Mouse (Mus musculus): ENCODE measurements around the gene Aip. TPM values are rescaled to one million over a fixed set of nuclear protein-coding genes. Genes with fewer than 3 reads are reported as not detected.
"Not testable (repeated sequence)": the region's sequence is repeated elsewhere in the genome, so short reads cannot be mapped to it uniquely, and the experiment has no call there.

Aip gene
- polyA plus RNA-seq, 1 experiment from 2014 or later = 97.5 TPM

- H3K9me3 ChIP-seq (ENCODE audit: control insufficient read depth, low read length) = no peaks in the 10 kb centered on the region
- H3K36me3 ChIP-seq (ENCODE audit: control insufficient read depth, insufficient read depth, low read length) = peaks cover 46% of the 10 kb centered on the region
- H3K4me1 ChIP-seq (ENCODE audit: control insufficient read depth, insufficient read depth, low read length) = peaks cover 8% of the 10 kb centered on the region; the same call in 1 of the 2 replicates
- no peak overlapping the region for H3K4me2 ChIP-seq (replicated peaks; ENCODE audit: low read depth, low read length)
- no peak overlapping the region for H3K27ac ChIP-seq (ENCODE audit: low read depth, low read length)
- no peak for ATAC-seq (ENCODE audit: low FRiP score, low TSS enrichment)
- no peak overlapping the region for H3K4me3 ChIP-seq (ENCODE audit: low read length)
- WGBS = 98% methylated on average over 5 of the region's 5 CpGs
- no peaks in the 10 kb centered on the region for H3K27me3 ChIP-seq (ENCODE audit: control insufficient read depth, insufficient read depth, low read length)
- H3K9ac ChIP-seq (ENCODE audit: low read depth, low read length) = no peak overlapping the region
Measured at GRCm38 (mm10) chr19:4131075-4131474, 5.4 kb upstream of the Aip start.

GRCm38 (mm10) chr19:4130106-4130505 is 4.4 kb upstream of the Aip start:
- Histone ChIP-seq H3K9ac (ENCODE audit: low read depth, low read length) (no peak overlapping the region), H3K27ac (ENCODE audit: low read depth, low read length) (no peak overlapping the region), H3K9me3 (ENCODE audit: control insufficient read depth, low read length) (no peaks in the 10 kb centered on the region), H3K4me3 (ENCODE audit: low read length) (no peak overlapping the region), H3K4me2 (replicated peaks; ENCODE audit: low read depth, low read length) (no peak overlapping the region), H3K36me3 (ENCODE audit: control insufficient read depth, insufficient read depth, low read length) (peaks cover 46% of the 10 kb centered on the region), H3K4me1 (ENCODE audit: control insufficient read depth, insufficient read depth, low read length) (peaks cover 8% of the 10 kb centered on the region; the same call in 1 of the 2 replicates), H3K27me3 (ENCODE audit: control insufficient read depth, insufficient read depth, low read length) (no peaks in the 10 kb centered on the region)
- WGBS = 76% methylated on average over 4 of the region's 4 CpGs
- ATAC-seq (ENCODE audit: low FRiP score, low TSS enrichment) = no peak

GRCm38 (mm10) chr19:4129462-4129861 is 3.8 kb upstream of the Aip start:
- WGBS = 90% methylated on average over 7 of the region's 7 CpGs

GRCm38 (mm10) chr19:4126759-4127495 is 1.3 kb upstream of the Aip start:
- H3K4me2 ChIP-seq (replicated peaks; ENCODE audit: low read depth, low read length) = peak overlapping the region; percentile 81
- 61% methylated on average over 7 of the region's 7 CpGs for WGBS
- H3K9me3 ChIP-seq (ENCODE audit: control insufficient read depth, low read length) = no peaks in the 10 kb centered on the region
- H3K4me3 ChIP-seq (ENCODE audit: low read length) = peak overlapping the region; percentile 88
- peak overlapping the region; percentile 87; the same call in 1 of the 2 replicates for H3K9ac ChIP-seq (ENCODE audit: low read depth, low read length)
- ATAC-seq (ENCODE audit: low FRiP score, low TSS enrichment) = no peak
- peaks cover 8% of the 10 kb centered on the region; the same call in 1 of the 2 replicates for H3K4me1 ChIP-seq (ENCODE audit: control insufficient read depth, insufficient read depth, low read length)
- peaks cover 35% of the 10 kb centered on the region for H3K36me3 ChIP-seq (ENCODE audit: control insufficient read depth, insufficient read depth, low read length)
- no peak overlapping the region for H3K27ac ChIP-seq (ENCODE audit: low read depth, low read length)
- H3K27me3 ChIP-seq (ENCODE audit: control insufficient read depth, insufficient read depth, low read length) = no peaks in the 10 kb centered on the region

More at GRCm38 (mm10) chr19:4129462-4129861, 3.8 kb upstream of the Aip start:
- H3K9me3 ChIP-seq (ENCODE audit: control insufficient read depth, low read length) = no peaks in the 10 kb centered on the region
- H3K4me1 ChIP-seq (ENCODE audit: control insufficient read depth, insufficient read depth, low read length) = peaks cover 8% of the 10 kb centered on the region; the same call in 1 of the 2 replicates
- no peak for ATAC-seq (ENCODE audit: low FRiP score, low TSS enrichment)
- no peak overlapping the region for H3K4me2 ChIP-seq (replicated peaks; ENCODE audit: low read depth, low read length)
- peaks cover 46% of the 10 kb centered on the region for H3K36me3 ChIP-seq (ENCODE audit: control insufficient read depth, insufficient read depth, low read length)
- H3K27me3 ChIP-seq (ENCODE audit: control insufficient read depth, insufficient read depth, low read length) = no peaks in the 10 kb centered on the region
- H3K9ac ChIP-seq (ENCODE audit: low read depth, low read length) = no peak overlapping the region
- H3K27ac ChIP-seq (ENCODE audit: low read depth, low read length) = no peak overlapping the region
- no peak overlapping the region for H3K4me3 ChIP-seq (ENCODE audit: low read length)

- not testable (repeated sequence) for H3K4me1 ChIP-seq (ENCODE audit: control insufficient read depth, insufficient read depth, low read length); H3K9me3 ChIP-seq (ENCODE audit: control insufficient read depth, low read length); H3K27me3 ChIP-seq (ENCODE audit: control insufficient read depth, insufficient read depth, low read length); H3K27ac ChIP-seq (ENCODE audit: low read depth, low read length)
- WGBS = 18% methylated on average over 4 of the region's 4 CpGs
- Histone ChIP-seq H3K36me3 (ENCODE audit: control insufficient read depth, insufficient read depth, low read length) (peaks cover 23% of the 10 kb centered on the region), H3K9ac (ENCODE audit: low read depth, low read length) (peak overlapping the region; percentile 45), H3K4me3 (ENCODE audit: low read length) (peak overlapping the region; percentile 88), H3K4me2 (replicated peaks; ENCODE audit: low read depth, low read length) (peak overlapping the region; percentile 42)
- ATAC-seq (ENCODE audit: low FRiP score, low TSS enrichment) = peak; percentile 39
Measured at GRCm38 (mm10) chr19:4125268-4125667, 390 bp downstream of the Aip start.

GRCm38 (mm10) chr19:4124432-4124831 is 1.2 kb downstream of the Aip start:
- WGBS = 69% methylated on average over 4 of the region's 4 CpGs
- no peaks in the 10 kb centered on the region for H3K27me3 ChIP-seq (ENCODE audit: control insufficient read depth, insufficient read depth, low read length)
- no peak overlapping the region for H3K9ac ChIP-seq (ENCODE audit: low read depth, low read length)
- no peak overlapping the region for H3K4me2 ChIP-seq (replicated peaks; ENCODE audit: low read depth, low read length)
- no peaks in the 10 kb centered on the region for H3K9me3 ChIP-seq (ENCODE audit: control insufficient read depth, low read length)
- H3K36me3 ChIP-seq (ENCODE audit: control insufficient read depth, insufficient read depth, low read length) = peaks cover 14% of the 10 kb centered on the region
- ATAC-seq (ENCODE audit: low FRiP score, low TSS enrichment) = no peak
- peaks cover 8% of the 10 kb centered on the region; the same call in 1 of the 2 replicates for H3K4me1 ChIP-seq (ENCODE audit: control insufficient read depth, insufficient read depth, low read length)
- H3K27ac ChIP-seq (ENCODE audit: low read depth, low read length) = no peak overlapping the region
- H3K4me3 ChIP-seq (ENCODE audit: low read length) = no peak overlapping the region

GRCm38 (mm10) chr19:4122411-4123370 is 3.0 kb downstream of the Aip start:
- Histone ChIP-seq H3K9me3 (ENCODE audit: control insufficient read depth, low read length) (no peaks in the 10 kb centered on the region), H3K4me2 (replicated peaks; ENCODE audit: low read depth, low read length) (no peak overlapping the region), H3K27ac (ENCODE audit: low read depth, low read length) (no peak overlapping the region), H3K27me3 (ENCODE audit: control insufficient read depth, insufficient read depth, low read length) (no peaks in the 10 kb centered on the region), H3K4me1 (ENCODE audit: control insufficient read depth, insufficient read depth, low read length) (peaks cover 8% of the 10 kb centered on the region; the same call in 1 of the 2 replicates), H3K36me3 (ENCODE audit: control insufficient read depth, insufficient read depth, low read length) (peaks cover 13% of the 10 kb centered on the region; the same call in 1 of the 2 replicates), H3K9ac (ENCODE audit: low read depth, low read length) (no peak overlapping the region), H3K4me3 (ENCODE audit: low read length) (no peak overlapping the region)
- no peak for ATAC-seq (ENCODE audit: low FRiP score, low TSS enrichment)
- 83% methylated on average over 7 of the region's 7 CpGs for WGBS

GRCm38 (mm10) chr19:4121896-4122295 is 3.8 kb downstream of the Aip start:
- 58% methylated on average over 6 of the region's 6 CpGs for WGBS
- not testable (repeated sequence) for ATAC-seq (ENCODE audit: low FRiP score, low TSS enrichment); H3K27me3 ChIP-seq (ENCODE audit: control insufficient read depth, insufficient read depth, low read length); H3K4me3 ChIP-seq (ENCODE audit: low read length); H3K4me1 ChIP-seq (ENCODE audit: control insufficient read depth, insufficient read depth, low read length); H3K27ac ChIP-seq (ENCODE audit: low read depth, low read length); H3K9ac ChIP-seq (ENCODE audit: low read depth, low read length); H3K9me3 ChIP-seq (ENCODE audit: control insufficient read depth, low read length)
- Histone ChIP-seq H3K36me3 (ENCODE audit: control insufficient read depth, insufficient read depth, low read length) (peaks cover 17% of the 10 kb centered on the region; the same call in 1 of the 2 replicates), H3K4me2 (replicated peaks; ENCODE audit: low read depth, low read length) (peak overlapping the region; percentile 5; the same call in 1 of the 2 replicates)
